Mouse (Mus musculus) stomach, embryonic 16.5 days (tissue): ENCODE results near the gene Shisa5. TPM values are rescaled to one million over a fixed set of nuclear protein-coding genes. Genes with fewer than 3 reads are reported as not detected.

ENCODE experiments used
- ATAC-seq: fragments of 200-750 bp; cut with Nextera tagmentation; 2 replicates; pipeline ENCODE4 v1.8.0; 2017; ENCODE audit warnings: moderate number of reproducible peaks, moderate TSS enrichment; ENCODE audit not compliant: insufficient read depth, low FRiP score
- H3K27ac ChIP-seq: fragments of 300-500 bp; sonication (generic); 2 replicates; pipeline ENCODE4 v1.5.1; 2014; ENCODE audit warnings: low read length
- H3K27me3 ChIP-seq: fragments of 300-500 bp; sonication (generic); 2 replicates; pipeline ENCODE4 v1.6.1; 2014; ENCODE audit warnings: low read length, control low read depth, mixed read lengths; ENCODE audit not compliant: control insufficient read depth, insufficient read depth
- H3K36me3 ChIP-seq: fragments of 300-500 bp; sonication (generic); 2 replicates; pipeline ENCODE4 v1.6.1; 2014; ENCODE audit warnings: low read length; ENCODE audit not compliant: control insufficient read depth, insufficient read depth
- H3K4me1 ChIP-seq: fragments of 300-500 bp; sonication (generic); 2 replicates; pipeline ENCODE4 v1.6.1; 2014; ENCODE audit warnings: low read length, control low read depth, mixed read lengths; ENCODE audit not compliant: control insufficient read depth, insufficient read depth
- H3K4me2 ChIP-seq: fragments of 300-500 bp; sonication (generic); 2 replicates; pipeline ENCODE4 v1.6.1; 2014; ENCODE audit warnings: low read depth, low read length, mixed read lengths
- H3K4me3 ChIP-seq: fragments of 300-500 bp; sonication (generic); replicated peaks from 2 replicates; pipeline ENCODE4 v1.5.1; 2014; ENCODE audit warnings: mild to moderate bottlenecking, low read length
- H3K9ac ChIP-seq: fragments of 300-500 bp; sonication (generic); 2 replicates; pipeline ENCODE4 v1.6.1; 2014; ENCODE audit warnings: low read length
- H3K9me3 ChIP-seq: fragments of 300-500 bp; sonication (generic); replicated peaks from 2 replicates; pipeline ENCODE4 v1.6.1; 2016; ENCODE audit warnings: low read length, control low read depth; ENCODE audit not compliant: control insufficient read depth
- WGBS: fragments of 180-500 bp; shearing (Covaris S2); extraction: QIAGEN DNeasy Blood & Tissue Kit; methylation state at CpG from one replicate; pipeline ENCODE4 v1.1.7; 2014; 5-methylcytosine and 5-hydroxymethylcytosine counted together
- polyA plus RNA-seq: library from polyadenylated mRNA; unstranded; fragments of >200 nt; fragmentation: Nextera tagmentation; extraction: Ambion mirVana; gene quantifications from 2 replicates; pipeline ENCODE4 v1.2.1, GENCODE M21; 2015

The Shisa5 gene
- polyA plus RNA-seq, 1 experiment from 2014 or later: 132 TPM

- Histone ChIP-seq H3K4me3 (no peak overlapping the region), H3K9me3 (no peaks in the 10 kb centered on the region), H3K4me1 (peaks cover 20% of the 10 kb centered on the region), H3K4me2 (no peak overlapping the region), H3K36me3 (no peaks in the 10 kb centered on the region; the same call in 1 of the 2 replicates), H3K9ac (no peak overlapping the region), H3K27me3 (no peaks in the 10 kb centered on the region), H3K27ac (no peak overlapping the region)
- ATAC-seq: no peak
- WGBS: 92% methylated on average over 17 of the region's 17 CpGs
Measured at GRCm38 (mm10) chr9:109056081-109056690, 17.8 kb downstream of the Shisa5 start.

GRCm38 (mm10) chr9:109056916-109057315 lies 18.6 kb downstream of the Shisa5 start:
- Histone ChIP-seq H3K9me3 (no peaks in the 10 kb centered on the region), H3K4me2 (no peak overlapping the region), H3K4me1 (peaks cover 20% of the 10 kb centered on the region), H3K9ac (no peak overlapping the region), H3K4me3 (no peak overlapping the region), H3K27me3 (no peaks in the 10 kb centered on the region), H3K36me3 (no peaks in the 10 kb centered on the region; the same call in 1 of the 2 replicates), H3K27ac (no peak overlapping the region)
- no peak for ATAC-seq
- WGBS: 77% methylated on average over 4 of the region's 4 CpGs

DNA sequence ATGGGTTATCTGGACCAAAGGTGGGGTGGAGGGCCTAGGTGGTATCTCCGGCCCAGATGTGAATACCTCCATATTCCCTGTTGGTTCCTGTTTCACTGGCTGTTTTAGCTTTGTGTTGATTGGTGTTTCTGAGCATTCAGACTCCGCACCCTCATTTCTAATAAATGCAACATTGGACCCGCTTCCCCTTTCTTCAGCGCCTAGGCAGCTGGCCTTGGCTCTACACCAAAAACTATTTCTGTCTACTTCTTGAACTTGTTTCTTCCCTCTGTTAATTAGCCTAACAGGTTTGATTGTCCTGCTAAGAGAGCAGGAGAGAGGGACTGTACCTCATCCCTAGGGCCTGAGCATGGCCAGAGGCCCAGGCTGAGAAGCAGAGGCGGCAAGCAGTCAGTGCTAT lies 19.2 kb downstream of the Shisa5 start:
- WGBS: 91% methylated on average over 5 of the region's 5 CpGs

DNA sequence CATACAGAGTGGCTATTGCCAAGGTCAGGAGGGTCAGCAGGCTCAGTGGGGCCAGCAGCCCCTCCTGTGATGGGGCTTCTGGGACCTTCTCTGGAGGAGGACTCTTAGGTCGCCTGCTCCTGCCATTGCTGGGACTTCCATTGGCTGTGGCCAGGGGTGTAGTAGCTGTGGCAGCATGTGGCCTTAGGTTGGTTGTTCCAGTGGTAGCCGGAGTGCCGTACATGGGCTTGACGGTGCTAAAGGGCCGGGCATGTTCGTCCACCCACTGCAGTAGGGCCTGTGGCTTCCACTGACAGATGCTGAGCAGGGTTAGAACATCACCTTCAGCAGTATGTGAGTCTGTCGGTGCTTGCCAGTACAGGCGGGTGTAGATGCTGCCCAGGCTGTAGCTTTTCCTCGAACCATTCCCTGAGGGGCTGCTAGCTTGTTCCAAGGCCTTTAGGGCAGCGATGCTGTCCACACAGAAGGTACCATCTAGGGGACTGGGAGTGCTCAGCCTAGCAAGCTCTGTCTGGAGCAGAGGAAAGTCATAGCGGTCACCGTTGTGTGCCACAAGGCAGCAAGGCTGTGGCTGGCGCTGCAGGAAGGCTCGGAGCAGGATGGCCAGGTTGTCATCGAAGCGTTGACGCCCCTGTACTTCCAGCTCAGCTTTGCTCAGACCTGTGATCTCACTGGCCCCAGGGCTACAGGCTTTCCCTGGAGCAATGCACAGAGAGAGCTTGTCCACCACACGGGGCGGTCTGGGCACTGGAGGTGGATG lies 19.8 kb downstream of the Shisa5 start:
- 91% methylated on average over 19 of the region's 19 CpGs for WGBS
- Histone ChIP-seq H3K9ac (peak overlapping the region; percentile 67), H3K4me2 (peak overlapping the region; percentile 71), H3K36me3 (no peaks in the 10 kb centered on the region; the same call in 1 of the 2 replicates), H3K27me3 (no peaks in the 10 kb centered on the region), H3K4me3 (peak overlapping the region; percentile 43; the same call in 1 of the 2 replicates), H3K9me3 (no peaks in the 10 kb centered on the region), H3K27ac (peak overlapping the region; percentile 95; the same call in 1 of the 2 replicates), H3K4me1 (peaks cover 20% of the 10 kb centered on the region)
- ATAC-seq: no peak

More for the DNA sequence above, 19.2 kb downstream of the Shisa5 start:
- Histone ChIP-seq H3K27me3 (no peaks in the 10 kb centered on the region), H3K9me3 (no peaks in the 10 kb centered on the region), H3K4me3 (no peak overlapping the region), H3K4me2 (no peak overlapping the region), H3K9ac (no peak overlapping the region), H3K36me3 (no peaks in the 10 kb centered on the region; the same call in 1 of the 2 replicates), H3K27ac (no peak overlapping the region), H3K4me1 (peaks cover 20% of the 10 kb centered on the region)
- no peak for ATAC-seq

DNA sequence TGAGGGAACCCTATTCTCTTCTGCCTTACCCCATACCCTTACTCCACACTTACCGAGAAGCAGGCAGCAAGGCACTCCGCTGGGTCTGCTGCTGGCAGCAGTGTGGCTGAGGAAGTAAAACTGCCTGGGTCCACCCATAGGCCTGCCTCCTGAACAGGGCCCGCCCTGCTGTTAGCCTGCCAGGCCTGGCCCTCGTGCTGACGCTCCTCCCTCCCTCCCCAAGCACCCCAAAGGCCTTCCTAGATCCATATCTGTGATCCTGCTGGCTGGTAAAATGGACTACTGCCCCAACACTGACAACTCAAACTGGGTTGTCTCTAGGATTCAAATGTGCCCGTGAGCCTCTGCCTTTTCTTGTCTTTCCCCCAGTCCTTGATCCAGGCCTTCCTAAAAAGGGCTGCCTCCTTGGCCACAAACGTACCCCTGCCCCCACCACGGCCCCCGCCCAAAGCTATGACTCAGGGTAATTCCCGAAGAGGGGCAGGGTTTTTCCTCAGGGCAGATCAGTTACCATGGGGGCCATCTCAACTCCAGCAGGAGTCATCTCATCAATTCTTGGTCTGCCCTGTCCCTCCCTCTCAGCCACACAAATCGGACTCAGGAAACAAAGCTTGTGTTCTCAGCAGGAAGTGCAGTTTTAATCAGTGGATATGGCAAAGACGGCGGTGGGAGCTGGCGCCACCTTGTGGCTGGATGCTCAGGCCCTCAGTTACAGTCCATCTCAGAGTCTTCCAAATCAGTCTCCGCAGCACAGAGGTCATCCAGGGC lies 21.0 kb downstream of the Shisa5 start, which contains the start of gene Trex1:
Trex1 (minus strand) TSS at position 599 of the 768 bp plus-strand sequence.
- Histone ChIP-seq H3K4me1 (peaks cover 18% of the 10 kb centered on the region), H3K27me3 (no peaks in the 10 kb centered on the region), H3K27ac (peak within 1 kb of the TSS; percentile 95), H3K4me3 (peak within 1 kb of the TSS; percentile 43), H3K9ac (peak within 1 kb of the TSS; percentile 67), H3K4me2 (peak within 1 kb of the TSS; percentile 71), H3K9me3 (no peaks in the 10 kb centered on the region), H3K36me3 (no peaks in the 10 kb centered on the region; the same call in 1 of the 2 replicates)
- peak; percentile 92 for ATAC-seq
- 8% methylated on average over 15 of the region's 15 CpGs for WGBS

- no peak overlapping the region for H3K4me3 ChIP-seq
- no peaks in the 10 kb centered on the region for H3K9me3 ChIP-seq
- peak overlapping the region; percentile 95; the same call in 1 of the 2 replicates for H3K27ac ChIP-seq
- no peak for ATAC-seq
- peaks cover 11% of the 10 kb centered on the region for H3K4me1 ChIP-seq
- H3K36me3 ChIP-seq: no peaks in the 10 kb centered on the region; the same call in none of the 2 replicates
- H3K27me3 ChIP-seq: no peaks in the 10 kb centered on the region
- peak overlapping the region; percentile 67; the same call in 1 of the 2 replicates for H3K9ac ChIP-seq
- no peak overlapping the region for H3K4me2 ChIP-seq
- WGBS: 87% methylated on average over 16 of the region's 16 CpGs
Measured at GRCm38 (mm10) chr9:109060184-109060897, 22.0 kb downstream of the Shisa5 start.

GRCm38 (mm10) chr9:109060898-109061295 lies 22.5 kb downstream of the Shisa5 start:
- Histone ChIP-seq H3K36me3 (no peaks in the 10 kb centered on the region; the same call in none of the 2 replicates), H3K9me3 (no peaks in the 10 kb centered on the region), H3K27me3 (no peaks in the 10 kb centered on the region), H3K27ac (no peak overlapping the region), H3K9ac (no peak overlapping the region), H3K4me2 (no peak overlapping the region), H3K4me1 (peaks cover 10% of the 10 kb centered on the region; the same call in 1 of the 2 replicates), H3K4me3 (no peak overlapping the region)
- 88% methylated on average over 5 of the region's 5 CpGs for WGBS
- no peak for ATAC-seq

GRCm38 (mm10) chr9:109068095-109068735 lies 29.9 kb downstream of the Shisa5 start:
- WGBS: 92% methylated on average over 3 of the region's 3 CpGs
- Histone ChIP-seq H3K9ac (no peak overlapping the region), H3K36me3 (peaks cover 6% of the 10 kb centered on the region)

More at GRCm38 (mm10) chr9:109068095-109068735, 29.9 kb downstream of the Shisa5 start:
- Histone ChIP-seq H3K4me2 (no peak overlapping the region), H3K4me1 (peaks cover 7% of the 10 kb centered on the region), H3K27ac (no peak overlapping the region), H3K9me3 (no peaks in the 10 kb centered on the region), H3K4me3 (no peak overlapping the region), H3K27me3 (no peaks in the 10 kb centered on the region)
- ATAC-seq: no peak
